Mouse (Mus musculus) c-Kit-positive CD71-negative TER-119-negative erythroid progenitor cells, embryonic 14.5 days (primary cell): ENCODE data around the gene Gm10309.
A peak's percentile ranks its signal among the peaks of the same experiment; 100 is the strongest.
"Not testable (repeated sequence)": the region's sequence is repeated elsewhere in the genome, so short reads cannot be mapped to it uniquely, and the experiment has no call there.

Experiments used
- DNase-seq: peaks from one replicate; pipeline ENCODE4 v3.0.0-alpha.2; 2013; ENCODE audit warnings: low read depth

Gene Gm10309

DNA sequence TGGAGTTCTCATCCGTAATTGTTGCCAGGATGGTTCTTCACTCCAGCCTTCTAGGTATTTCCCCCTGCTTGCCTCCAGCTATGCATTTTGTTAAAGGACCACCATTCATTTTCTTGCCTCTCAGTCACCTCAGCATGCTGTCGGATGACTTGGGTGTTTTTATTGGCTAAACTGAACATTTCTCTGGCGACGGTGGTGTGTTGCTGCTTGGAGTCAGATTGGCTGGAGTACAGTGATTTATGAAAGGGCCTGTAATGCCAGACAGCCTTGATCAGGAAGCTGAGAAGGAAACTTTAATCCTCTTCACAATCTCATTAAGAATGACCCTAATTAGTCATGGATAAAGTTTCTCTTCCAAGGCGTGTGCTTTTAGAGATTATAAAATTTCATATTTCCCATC lies 4.8 kb upstream of the Gm10309 start:
- DNase-seq, result no peak

DNA sequence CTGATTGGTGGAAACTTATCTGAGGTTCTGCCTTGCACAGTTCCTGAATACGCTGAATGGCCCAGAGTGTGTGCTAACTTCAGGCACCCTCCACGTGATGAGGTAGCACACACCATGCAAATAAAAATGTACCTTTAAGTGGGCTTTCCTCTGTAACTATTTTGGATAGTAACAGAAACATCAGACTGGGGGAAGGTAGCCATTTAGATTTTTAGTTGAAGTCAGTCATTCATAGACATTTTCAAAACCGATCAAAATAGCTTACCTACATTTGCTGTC lies 3.1 kb upstream of the Gm10309 start:
- DNase-seq, result no peak

DNA sequence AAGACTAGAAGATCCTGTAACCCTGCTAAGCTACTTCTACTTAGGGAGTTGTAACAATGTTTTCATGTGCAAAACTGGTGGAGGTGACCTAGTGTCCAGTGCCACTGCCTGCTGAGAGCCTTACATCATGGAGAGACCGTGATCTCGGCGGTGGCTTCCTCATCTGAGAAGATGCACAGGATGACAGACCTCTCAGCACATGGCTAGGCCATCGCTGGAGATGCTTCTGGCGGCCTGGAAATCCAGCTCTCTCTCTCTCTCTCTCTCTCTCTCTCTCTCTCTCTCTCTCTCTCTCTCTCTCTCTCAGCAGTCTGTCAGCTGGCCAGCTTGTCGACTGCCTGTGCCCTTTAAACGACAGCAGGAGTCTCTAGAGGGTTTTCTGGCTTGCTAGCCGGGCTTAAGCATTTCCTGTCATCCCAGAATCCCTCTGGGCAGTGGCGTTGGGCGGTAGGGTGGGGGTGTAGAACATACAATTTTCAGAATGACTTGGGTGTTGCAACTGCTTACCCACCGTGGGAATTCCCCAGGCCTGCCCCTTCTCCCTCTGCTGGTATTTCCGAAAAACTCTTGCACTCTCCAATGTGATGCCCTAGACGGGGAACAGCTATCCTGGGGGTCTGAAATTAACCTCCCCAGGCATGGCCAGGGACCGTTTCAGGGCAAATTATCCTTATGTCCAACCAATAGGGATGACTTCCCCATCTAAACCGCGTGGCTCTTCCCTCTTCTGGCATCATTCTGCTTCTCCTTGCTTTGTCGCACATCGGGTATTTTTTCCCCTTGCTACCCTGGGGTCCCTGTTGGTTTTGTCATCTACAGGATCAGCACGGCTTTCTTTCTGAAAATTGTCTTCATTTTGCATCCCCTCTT lies 2.5 kb upstream of the Gm10309 start:
- DNase-seq, result no peak

DNA sequence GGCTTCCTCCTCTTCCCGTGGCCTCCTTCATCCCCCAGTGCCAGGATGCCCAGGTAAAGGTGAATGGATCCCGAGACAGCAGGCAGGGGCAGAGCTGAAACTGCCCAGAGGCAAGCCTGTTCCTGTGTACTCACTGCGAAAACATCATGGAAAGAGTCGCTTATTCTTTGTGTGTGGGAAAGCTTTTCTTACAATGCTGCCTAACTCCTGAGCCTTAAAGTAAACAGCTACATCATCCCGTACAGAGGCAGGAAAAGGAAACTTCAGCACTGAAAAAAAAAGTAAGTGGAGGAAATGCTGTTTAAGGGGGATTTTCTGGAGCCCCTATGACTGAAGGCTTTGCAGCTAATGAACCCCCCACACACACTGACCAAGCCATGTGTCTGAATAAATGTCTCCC lies 1.8 kb upstream of the Gm10309 start:
- DNase-seq, result no peak

DNA sequence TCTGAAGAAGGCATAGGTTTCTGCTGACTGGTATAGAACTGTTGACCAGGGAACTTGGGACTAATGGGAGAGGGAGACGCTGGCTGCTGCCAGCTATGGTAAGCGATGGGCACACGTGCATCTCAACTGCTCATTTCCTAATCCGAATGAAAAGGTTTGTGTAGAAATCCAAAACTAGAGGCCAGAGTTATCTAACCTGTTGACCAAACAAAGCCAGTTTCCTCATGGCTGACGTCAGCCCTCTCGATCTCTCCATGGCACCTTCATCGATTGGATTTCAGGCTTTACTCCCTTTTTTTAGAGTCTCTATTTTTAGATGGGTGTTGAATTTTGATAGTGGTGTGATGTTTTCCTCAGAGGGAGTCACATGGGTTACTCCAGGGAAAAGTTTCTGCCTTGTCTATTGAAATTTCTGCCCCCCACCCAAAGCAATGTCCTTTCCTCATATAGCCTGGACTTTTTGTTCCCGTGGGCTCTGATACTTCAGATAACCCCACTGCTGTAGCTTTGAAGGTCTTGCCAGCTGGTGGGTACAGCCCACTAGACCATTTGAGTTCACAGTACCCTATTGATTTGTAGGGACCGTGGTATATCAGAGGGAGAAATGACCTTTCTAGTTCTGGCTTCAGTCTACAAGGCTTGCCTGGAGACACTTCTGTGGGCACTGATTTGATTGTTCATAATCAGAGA lies 1.7 kb downstream of the Gm10309 start:
- DNase-seq, result no peak

DNA sequence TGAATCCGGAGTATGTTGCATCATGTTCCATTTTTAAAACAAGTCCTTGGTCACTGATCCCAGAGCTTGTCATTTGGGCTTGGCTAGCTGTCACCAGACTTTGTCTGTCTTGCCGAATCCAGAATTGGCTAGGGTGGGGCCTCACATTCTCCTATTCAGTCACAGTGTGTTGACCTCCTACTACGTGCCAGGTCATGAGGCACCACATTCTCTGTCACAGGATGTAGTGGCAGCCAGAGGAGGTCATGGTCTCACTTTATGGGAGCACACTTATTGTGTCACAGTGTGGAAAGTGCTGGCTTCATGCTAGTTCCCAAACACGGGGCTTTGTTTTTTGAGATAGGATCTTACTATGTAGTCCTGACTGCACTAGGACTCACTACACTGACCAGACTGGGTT lies 3.6 kb downstream of the Gm10309 start:
- no peak for DNase-seq

DNA sequence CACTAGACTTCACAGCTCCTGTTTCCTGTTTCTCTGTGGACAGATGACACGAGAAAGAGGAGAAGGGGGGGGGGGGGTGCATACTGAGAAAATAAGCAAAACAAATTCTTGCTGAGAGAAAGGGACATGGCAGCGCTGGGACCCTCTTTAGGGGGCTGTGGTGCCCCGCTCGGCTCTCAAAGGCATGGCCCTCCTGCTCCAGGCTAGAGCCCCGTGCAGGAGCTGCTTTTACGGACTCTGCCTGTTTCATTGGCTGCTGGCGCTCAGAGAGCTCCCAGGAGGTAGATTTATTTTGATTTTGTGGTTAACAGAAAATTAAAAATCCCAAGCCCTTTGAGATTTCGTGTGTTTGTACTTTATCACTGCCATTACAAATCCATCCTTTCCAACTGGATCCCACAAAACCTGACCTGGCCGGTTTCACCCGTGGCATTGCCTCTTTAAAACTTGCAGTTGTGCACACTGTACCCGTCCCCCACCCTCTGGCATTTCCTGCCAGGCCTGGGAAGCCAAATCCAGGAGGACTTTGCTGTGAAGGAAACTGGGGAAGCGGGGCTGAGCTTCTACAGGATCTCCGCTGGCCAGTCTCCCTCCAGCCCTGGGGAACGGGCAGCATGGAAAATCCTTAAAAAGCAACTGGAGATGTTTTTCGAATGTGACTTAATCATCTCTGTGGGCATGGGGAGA lies 5.5 kb downstream of the Gm10309 start:
- no peak for DNase-seq

DNA sequence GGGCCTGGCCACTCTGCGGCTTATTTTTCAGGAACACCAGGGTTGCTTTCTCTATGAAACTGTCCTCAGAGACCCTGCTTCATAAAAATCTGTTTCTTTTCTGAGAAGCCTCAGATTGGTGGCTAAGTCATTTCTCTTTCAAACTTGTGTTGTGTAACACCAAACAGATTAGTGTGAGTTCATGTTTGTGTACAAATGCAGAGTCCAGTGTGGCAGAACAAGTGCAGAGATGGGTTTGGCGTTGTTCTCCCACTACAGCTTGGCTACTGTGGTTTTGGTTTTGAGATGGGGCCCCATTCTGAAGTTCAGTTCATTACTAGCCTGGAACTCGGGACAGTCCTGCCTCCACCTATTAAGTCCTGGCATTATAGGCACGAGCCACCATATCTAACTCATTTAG lies 7.7 kb downstream of the Gm10309 start:
- DNase-seq, result no peak

DNA sequence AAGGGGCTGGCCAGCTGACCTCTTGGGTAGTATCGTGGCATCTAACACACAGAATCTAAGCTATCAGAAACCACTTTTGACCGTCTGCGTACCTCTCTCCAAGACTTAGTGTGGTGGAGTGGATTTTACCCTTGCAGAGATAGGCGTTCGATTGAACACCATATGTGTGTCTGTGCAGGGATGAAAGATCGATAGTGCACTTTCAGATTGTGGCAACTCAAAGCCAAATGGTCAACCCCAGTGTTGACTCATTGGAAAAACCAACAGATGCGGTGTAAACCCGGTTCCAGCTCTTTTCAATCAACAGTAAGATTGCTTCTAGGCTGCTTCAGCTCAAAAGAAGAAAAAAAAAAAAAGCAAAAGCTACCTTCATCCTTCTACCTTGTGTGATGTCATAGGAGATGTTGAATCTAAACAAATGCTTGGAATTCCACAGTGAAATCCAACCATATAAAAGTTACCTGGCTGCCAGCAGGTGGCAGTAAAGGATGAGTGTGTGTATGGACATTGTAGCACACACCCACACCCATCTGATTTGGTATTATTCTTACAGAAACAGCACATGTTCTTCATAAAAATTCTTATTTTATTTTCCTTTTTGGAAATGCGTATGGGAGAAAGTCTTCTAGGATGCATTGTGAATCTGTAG lies 8.8 kb downstream of the Gm10309 start:
- no peak for DNase-seq

DNA sequence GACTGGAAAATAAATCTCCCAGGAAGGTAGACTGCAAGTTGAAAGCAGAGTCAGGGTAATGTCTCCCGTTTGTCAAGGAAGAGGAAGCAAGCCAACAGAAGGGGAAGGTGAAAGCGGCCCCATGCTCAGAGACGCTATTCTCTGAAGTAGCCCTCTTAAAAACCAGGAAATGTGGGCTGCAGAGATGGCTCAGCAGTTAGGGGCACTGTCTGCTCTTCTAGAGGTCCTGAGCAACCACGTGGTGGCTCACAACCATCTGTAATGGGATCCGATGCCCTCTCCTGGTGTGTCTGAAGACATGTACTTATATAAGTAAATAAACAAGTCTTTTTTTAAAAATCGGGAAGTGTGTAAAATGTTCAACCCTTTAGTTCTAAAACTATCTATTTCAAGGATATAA lies 10.1 kb downstream of the Gm10309 start:
- DNase-seq, result no peak

DNA sequence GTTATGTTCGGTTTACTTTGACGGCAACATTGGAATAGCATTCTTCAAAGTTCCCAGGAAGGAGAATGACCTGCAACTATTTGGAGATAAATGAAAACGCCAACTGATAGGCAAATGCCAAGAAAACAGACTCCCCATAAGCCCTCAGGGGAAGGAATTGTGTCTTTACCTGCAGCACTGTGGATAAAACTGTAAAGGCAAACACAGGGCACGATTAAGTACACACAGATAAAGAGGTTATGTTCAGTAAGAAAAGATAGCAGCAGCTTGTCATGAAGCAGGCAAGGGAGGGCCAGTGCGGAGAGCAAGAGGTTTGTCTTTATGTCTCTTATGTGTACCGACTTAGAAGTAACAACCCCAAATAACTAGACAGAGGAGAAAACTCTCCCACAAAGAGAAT lies 10.5 kb downstream of the Gm10309 start:
- DNase-seq, result no peak

DNA sequence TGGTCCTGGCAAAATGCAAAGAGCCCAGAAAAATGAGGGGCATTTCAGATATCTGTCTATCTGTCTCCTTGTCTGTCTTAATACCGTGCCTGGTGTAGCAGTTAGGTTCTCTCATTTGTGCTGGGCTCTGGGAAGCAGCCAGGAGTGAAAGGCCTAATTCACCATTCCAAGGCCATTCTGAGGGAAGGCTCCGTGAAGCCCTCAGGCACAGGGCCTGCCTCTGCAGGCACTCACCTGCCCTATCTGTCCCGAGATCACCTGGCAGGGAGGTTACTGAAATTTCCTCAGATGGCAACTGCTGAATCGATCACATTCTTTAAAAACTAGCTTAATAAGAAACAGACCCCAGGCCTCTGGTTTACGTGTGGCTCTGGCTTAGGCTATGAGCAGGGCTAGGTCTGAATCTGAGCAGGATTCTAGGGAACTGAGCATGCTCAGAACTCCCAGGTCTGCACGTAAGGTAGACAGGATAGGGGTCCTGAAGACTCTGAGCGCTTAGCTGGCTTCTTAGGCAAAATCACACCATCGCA lies 11.1 kb downstream of the Gm10309 start:
- DNase-seq, result no peak

DNA sequence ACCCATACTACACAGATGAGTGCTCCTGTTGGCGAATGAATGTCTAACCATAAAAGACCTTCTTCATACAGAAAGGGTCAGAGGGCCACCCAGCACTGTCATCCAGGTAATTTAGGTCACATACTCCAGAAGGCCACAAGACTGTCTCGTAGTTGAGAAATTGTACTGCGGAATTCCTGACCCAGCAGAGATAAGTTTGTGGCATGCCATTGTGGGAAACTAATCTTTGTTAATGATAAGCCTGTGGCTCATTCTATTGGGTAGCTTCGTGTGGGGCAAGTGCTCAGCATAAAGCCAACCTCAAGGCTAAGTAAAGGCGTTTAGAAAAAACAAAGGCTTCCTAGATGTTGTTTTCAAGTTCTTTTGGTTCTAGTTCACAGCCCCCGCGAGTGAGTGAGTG lies 12.7 kb downstream of the Gm10309 start:
- DNase-seq, result no peak

DNA sequence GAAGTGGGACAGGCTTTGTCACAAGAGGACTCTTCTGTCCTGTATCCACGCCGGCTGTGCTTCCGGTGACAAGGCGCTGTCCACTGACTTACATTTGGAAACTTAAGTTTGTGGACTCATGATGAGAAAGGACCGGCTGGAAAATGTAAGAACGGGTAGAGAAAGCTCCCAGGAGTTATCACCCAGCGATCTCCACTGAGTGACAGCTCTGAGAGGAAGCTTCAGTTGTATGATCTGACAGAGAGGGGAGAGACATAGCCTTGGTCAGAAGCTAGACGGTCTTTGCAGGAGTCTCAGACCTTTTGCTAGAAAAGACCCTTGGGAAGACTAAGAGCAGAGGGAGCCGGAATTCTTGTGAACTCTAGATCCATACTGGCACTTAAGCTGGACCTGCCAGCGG lies 15.2 kb downstream of the Gm10309 start:
- no peak for DNase-seq

DNA sequence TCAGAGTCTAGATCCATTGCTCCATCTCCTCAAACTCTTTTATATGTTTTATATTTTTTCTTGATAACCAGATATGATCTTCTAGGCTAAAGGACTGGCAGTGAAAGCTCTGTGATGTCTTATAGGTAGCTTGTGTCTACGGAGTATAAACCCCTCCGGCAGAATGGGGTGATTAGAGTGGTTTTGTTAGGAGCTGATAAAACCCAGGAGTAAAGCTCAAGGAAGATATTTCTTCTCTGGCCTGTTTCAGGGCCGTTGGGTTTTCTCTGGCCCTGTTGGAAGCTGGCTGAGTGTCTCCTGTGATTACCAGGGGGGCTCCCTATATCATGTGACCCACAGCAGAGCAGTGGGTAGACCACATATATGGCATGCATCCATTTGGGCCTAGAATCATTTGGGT lies 17.6 kb downstream of the Gm10309 start:
- no peak for DNase-seq

DNA sequence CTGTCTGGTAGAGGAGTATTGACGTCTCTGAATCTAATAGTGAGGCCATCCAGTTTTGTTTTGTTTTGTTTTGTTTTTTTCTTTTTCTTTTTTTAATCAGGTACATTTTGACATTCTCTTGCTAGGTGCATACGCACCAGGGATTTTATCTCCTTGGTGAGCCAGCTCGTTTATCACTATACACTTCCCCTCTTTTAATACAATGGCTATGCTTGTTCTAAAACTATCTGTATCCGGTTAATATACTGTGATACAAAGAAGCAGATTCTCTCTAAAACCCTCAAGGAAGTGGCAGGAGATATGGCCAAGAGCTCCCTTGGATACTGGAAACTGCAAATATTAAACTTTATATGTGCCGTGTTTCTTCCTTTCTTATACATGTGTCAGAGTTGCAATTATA lies 18.4 kb downstream of the Gm10309 start:
- DNase-seq, result no peak

DNA sequence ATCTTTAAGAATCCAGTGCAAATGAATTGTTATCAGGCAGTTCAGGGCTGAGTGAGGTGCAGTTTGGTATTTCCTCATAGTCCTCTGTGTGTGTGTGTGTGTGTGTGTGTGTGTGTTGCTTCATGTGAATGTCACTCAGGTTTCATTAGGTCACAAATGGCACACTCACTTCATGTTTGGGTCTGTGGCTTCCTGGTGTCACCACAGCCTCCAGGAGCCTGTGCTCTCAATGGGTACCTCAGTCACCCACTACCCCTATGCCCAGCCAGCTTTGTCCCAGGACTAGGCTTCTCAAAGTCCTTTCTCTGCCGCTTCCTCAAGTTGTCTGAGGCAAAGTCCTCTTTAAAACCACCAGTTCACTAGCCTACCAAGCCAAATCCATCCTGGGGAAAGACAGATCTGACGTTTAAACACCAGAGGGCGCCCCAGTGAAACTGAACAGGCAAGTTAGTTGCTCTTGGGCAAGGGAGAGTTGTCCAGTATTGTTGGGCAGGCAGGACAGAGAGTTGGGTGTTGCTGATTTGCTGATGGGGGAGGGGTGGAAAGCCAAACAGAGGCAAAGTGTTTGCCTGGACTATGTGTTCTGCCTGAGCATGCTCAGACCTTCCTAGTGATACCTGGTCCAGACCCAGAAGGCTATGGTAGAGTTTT lies 20.8 kb downstream of the Gm10309 start:
- DNase-seq, result peak; percentile 72

DNA sequence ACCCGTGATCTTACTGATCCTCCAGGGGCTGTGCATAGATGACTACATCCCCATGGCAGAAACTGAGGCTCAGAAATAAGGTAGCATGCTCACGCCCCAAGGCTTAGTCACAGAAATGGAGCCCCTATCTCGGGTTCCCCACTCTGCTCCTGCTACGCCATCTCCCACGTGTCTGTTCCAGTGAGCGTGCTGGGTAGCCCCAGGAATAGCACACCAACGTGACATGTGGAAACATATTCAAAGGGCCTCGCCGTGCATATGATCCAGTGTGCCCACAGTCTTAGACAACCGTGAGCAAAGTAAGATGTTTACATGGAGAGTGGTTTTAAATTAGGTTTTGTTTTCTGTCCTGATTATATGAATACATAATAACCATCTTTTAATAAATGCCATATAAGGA lies 22.4 kb downstream of the Gm10309 start:
- no peak for DNase-seq

DNA sequence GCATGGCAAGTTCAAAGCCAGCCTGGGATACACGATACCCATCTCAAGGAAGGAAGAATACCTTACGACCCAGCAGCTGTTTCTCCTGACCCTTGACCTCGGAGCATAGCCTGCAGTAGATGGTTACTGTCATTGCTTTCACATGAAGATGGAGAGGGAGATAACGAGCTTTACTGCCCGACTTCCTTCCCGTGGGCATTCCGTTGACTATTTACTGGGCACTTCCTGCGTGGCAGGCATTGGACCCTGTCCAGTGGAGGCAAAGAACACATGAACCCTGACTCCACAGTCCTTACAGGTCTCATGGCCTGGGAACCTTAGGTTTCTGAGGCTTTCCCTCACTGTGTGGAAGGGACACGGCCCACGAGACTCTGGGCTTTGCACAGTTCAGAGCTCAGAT lies 25.6 kb downstream of the Gm10309 start:
- DNase-seq, result no peak

DNA sequence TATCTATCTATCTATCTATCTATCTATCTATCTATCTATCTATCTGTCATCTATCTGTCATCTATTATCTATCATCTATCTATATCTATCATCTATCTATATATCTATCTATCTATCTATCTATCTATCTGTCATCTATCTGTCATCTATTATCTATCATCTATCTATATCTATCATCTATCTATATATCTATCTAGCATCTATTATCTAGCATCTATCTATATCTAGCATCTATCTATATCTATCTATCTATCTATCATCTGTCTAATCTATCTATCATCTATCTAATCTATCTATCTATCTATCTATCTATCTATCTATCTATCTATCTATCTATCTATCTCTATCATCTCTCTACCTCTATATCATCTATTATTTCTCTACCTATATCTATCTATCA lies 27.6 kb downstream of the Gm10309 start:
- not testable (repeated sequence) for DNase-seq

DNA sequence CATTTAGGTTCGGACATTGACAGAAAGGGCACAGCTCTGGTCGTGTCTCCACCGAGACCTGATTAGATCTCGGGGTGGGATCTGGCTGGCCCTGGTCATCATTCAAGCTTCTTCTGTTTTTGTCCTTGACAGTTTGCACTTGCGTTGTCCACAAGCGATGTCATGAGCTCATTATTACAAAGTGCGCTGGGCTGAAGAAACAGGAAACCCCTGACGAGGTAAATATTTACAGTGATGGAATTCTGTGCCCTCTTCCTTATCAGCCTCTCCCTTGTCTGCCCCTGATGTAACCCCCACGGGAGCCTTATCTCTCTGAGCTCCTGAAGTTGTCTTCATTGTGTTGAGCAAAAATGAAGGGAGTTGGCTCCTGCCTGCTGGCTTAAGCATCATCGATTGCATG lies 28.4 kb downstream of the Gm10309 start:
- DNase-seq, result no peak

DNA sequence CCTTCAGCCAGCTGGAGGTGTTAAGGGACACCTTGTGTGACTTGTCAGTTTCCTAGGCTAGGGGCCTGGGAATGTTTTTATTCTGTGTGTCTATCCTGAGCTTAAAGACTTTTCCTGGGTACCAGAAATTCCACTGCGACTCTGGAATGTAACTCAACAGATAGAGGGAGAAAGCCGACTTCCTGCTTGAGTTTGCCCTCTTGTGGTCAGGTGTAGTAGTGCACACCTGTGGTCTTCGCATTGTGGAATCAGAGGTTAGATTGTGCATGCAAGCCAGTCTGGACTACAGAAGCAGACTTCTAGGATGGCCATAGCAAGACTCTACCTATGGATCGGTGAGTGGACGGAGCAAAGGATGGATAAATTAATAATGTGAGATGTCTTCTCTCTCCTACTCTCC lies 33.3 kb downstream of the Gm10309 start:
- DNase-seq, result no peak
